Mouse (Mus musculus) kidney, postnatal 0 days (tissue): ENCODE results near the gene Phykpl. TPM values are rescaled to one million over a fixed set of nuclear protein-coding genes. Genes with fewer than 3 reads are reported as not detected.

ENCODE experiments used
- ATAC-seq: fragments of 200-750 bp; cut with Nextera tagmentation; replicated peaks from 2 replicates; pipeline ENCODE4 v1.8.0; 2017; ENCODE audit warnings: low read depth, moderate number of reproducible peaks, moderate TSS enrichment, moderate library complexity; ENCODE audit not compliant: low FRiP score
- DNase-seq: peaks from one replicate; pipeline ENCODE4 v3.0.0-alpha.2; 2016; ENCODE audit warnings: low spot score
- H3K27ac ChIP-seq: fragments of 300-500 bp; sonication (generic); 2 replicates; pipeline ENCODE4 v1.5.1; 2014; ENCODE audit warnings: mild to moderate bottlenecking
- H3K27me3 ChIP-seq: fragments of 300-500 bp; sonication (generic); 2 replicates; pipeline ENCODE4 v1.6.1; 2014; ENCODE audit warnings: low read length, mixed read lengths; ENCODE audit not compliant: insufficient read depth
- H3K36me3 ChIP-seq: fragments of 300-500 bp; sonication (generic); 2 replicates; pipeline ENCODE4 v1.6.1; 2014; ENCODE audit warnings: low read length, mixed read lengths; ENCODE audit not compliant: insufficient read depth
- H3K4me1 ChIP-seq: fragments of 300-500 bp; sonication (generic); replicated peaks from 2 replicates; pipeline ENCODE4 v1.6.1; 2014; ENCODE audit warnings: antibody characterized with exemption, low read length, mixed read lengths; ENCODE audit not compliant: insufficient read depth
- H3K4me2 ChIP-seq: fragments of 300-500 bp; sonication (generic); 2 replicates; pipeline ENCODE4 v1.6.1; 2014; ENCODE audit warnings: mild to moderate bottlenecking, low read length, moderate library complexity, mixed read lengths
- H3K4me3 ChIP-seq: fragments of 300-500 bp; sonication (generic); replicated peaks from 2 replicates; pipeline ENCODE4 v1.5.1; 2014; ENCODE audit warnings: low read depth, low read length
- H3K9ac ChIP-seq: fragments of 300-500 bp; sonication (generic); 2 replicates; pipeline ENCODE4 v1.6.1; 2014; ENCODE audit warnings: low read depth, low read length
- H3K9me3 ChIP-seq: fragments of 300-500 bp; sonication (generic); replicated peaks from 2 replicates; pipeline ENCODE4 v1.6.1; 2016; ENCODE audit warnings: low read length, inconsistent platforms, mixed read lengths
- CTCF ChIP-seq: IDR thresholded peaks from 2 replicates; pipeline ENCODE4 v1.5.1; 2016; ENCODE audit warnings: antibody characterized with exemption, low read depth, mild to moderate bottlenecking, moderate library complexity
- WGBS: fragments of 180-500 bp; shearing (Covaris S2); extraction: QIAGEN DNeasy Blood & Tissue Kit; methylation state at CpG from one replicate; pipeline ENCODE4 v1.1.7; 2014; 5-methylcytosine and 5-hydroxymethylcytosine counted together
- polyA plus RNA-seq: library from polyadenylated mRNA; unstranded; fragments of >200 nt; fragmentation: Nextera tagmentation; extraction: Ambion mirVana; gene quantifications from 2 replicates; pipeline ENCODE4 v1.2.1, GENCODE M21; 2015

Phykpl gene
- polyA plus RNA-seq, 1 experiment from 2014 or later: 24.6 TPM

DNA sequence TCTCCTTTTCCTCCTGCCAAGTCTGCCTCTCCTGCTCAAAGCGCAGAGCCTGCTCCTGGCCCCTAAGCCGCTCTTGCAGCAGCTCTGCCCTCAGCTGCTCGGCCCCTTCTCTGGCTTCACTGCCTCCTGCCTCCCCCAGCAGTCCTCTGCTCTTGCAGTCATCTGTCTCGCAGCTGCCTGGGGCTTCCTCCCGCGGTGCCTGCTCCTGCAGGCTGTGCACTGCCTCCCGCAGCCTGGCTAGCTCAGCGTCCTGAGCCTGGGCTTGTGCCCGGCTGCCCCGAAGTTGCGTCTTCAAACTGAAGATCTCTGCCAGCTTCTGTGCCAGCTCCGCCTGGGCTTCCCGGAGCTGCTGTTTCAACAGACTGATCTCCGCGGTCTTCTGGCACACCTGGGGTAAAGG, 59.2 kb downstream of the Phykpl start:
- 67% methylated on average over 15 of the region's 15 CpGs for WGBS
- H3K4me3 ChIP-seq: no peak overlapping the region
- TF ChIP-seq CTCF: no peak
- H3K4me2 ChIP-seq: no peak overlapping the region
- 0 out of 2 replicates have a peak overlapping the region, but pooled peaks have one; percentile 8 for H3K27ac ChIP-seq
- H3K9me3 ChIP-seq: no peaks in the 10 kb centered on the region
- H3K36me3 ChIP-seq: peaks cover 13% of the 10 kb centered on the region; the same call in 1 of the 2 replicates
- H3K27me3 ChIP-seq: no peaks in the 10 kb centered on the region
- H3K9ac ChIP-seq: no peak overlapping the region
- H3K4me1 ChIP-seq: peaks cover 4% of the 10 kb centered on the region; the same call in 1 of the 2 replicates
- DNase-seq (no peak), ATAC-seq (no peak)

DNA sequence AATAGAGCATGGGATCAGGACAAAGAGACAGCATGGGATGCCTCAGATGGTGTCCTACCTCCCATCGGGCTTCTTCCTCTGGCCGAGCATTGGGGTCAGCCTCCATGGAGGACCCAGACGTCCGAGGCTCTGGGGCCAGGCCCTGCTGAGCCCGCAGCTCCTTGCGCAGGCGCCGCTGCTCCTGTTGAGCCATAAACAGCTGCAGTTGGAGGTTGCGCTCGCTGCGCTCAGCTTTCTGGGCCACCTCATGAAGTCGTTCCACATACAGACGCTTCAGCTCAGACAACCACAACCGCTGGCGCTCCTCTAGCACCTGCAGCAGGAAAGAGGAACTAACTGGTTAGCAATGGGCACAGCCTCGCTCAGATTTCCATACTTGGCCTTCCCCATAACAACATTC, 59.7 kb downstream of the Phykpl start:
- H3K36me3 ChIP-seq: peaks cover 13% of the 10 kb centered on the region; the same call in 1 of the 2 replicates
- no peak overlapping the region for H3K27ac ChIP-seq
- no peak overlapping the region for H3K4me3 ChIP-seq
- H3K9ac ChIP-seq: no peak overlapping the region
- no peak for TF ChIP-seq CTCF
- H3K27me3 ChIP-seq: no peaks in the 10 kb centered on the region
- peaks cover 5% of the 10 kb centered on the region; the same call in 1 of the 2 replicates for H3K4me1 ChIP-seq
- no peak for DNase-seq
- no peaks in the 10 kb centered on the region for H3K9me3 ChIP-seq
- 87% methylated on average over 16 of the region's 16 CpGs for WGBS
- no peak for ATAC-seq
- no peak overlapping the region for H3K4me2 ChIP-seq

- no peaks in the 10 kb centered on the region for H3K27me3 ChIP-seq
- H3K4me2 ChIP-seq: no peak overlapping the region
- H3K36me3 ChIP-seq: peaks cover 13% of the 10 kb centered on the region; the same call in 1 of the 2 replicates
- TF ChIP-seq CTCF: no peak
- DNase-seq (no peak), ATAC-seq (no peak)
- WGBS: 64% methylated on average over 13 of the region's 13 CpGs
- H3K9me3 ChIP-seq: no peaks in the 10 kb centered on the region
- H3K4me1 ChIP-seq: peaks cover 11% of the 10 kb centered on the region; the same call in 1 of the 2 replicates
- H3K4me3 ChIP-seq: no peak overlapping the region
- H3K9ac ChIP-seq: no peak overlapping the region
- no peak overlapping the region for H3K27ac ChIP-seq
Observed at GRCm38 (mm10) chr11:51645293-51645692, 60.7 kb downstream of the Phykpl start.

GRCm38 (mm10) chr11:51646245-51646644, 61.7 kb downstream of the Phykpl start:
- Histone ChIP-seq H3K9ac (no peak overlapping the region), H3K27me3 (no peaks in the 10 kb centered on the region), H3K4me2 (no peak overlapping the region), H3K9me3 (no peaks in the 10 kb centered on the region), H3K4me1 (peaks cover 11% of the 10 kb centered on the region; the same call in 1 of the 2 replicates), H3K36me3 (peaks cover 13% of the 10 kb centered on the region; the same call in 1 of the 2 replicates), H3K27ac (peak overlapping the region; percentile 28; the same call in 1 of the 2 replicates), H3K4me3 (no peak overlapping the region)
- ATAC-seq: no peak
- TF ChIP-seq CTCF: no peak
- DNase-seq: no peak
- WGBS: 77% methylated on average over 7 of the region's 7 CpGs

- Histone ChIP-seq H3K27me3 (no peaks in the 10 kb centered on the region), H3K4me3 (no peak overlapping the region)
- WGBS: 46% methylated on average over 15 of the region's 15 CpGs
Observed at GRCm38 (mm10) chr11:51646751-51647667, 62.5 kb downstream of the Phykpl start.

GRCm38 (mm10) chr11:51648566-51648965, 64.0 kb downstream of the Phykpl start:
- 28% methylated on average over 3 of the region's 3 CpGs for WGBS
- no peak for TF ChIP-seq CTCF
- peak; percentile 49 for DNase-seq
- H3K36me3 ChIP-seq: peaks cover 8% of the 10 kb centered on the region; the same call in 1 of the 2 replicates
- H3K4me3 ChIP-seq: peak overlapping the region; percentile 58; the same call in 1 of the 2 replicates
- 0 out of 2 replicates have a peak, but pooled peaks have one; percentile 12 for ATAC-seq
- no peak overlapping the region; the same call in 1 of the 2 replicates for H3K9ac ChIP-seq
- H3K4me1 ChIP-seq: peaks cover 11% of the 10 kb centered on the region; the same call in 1 of the 2 replicates
- peak overlapping the region; percentile 79 for H3K4me2 ChIP-seq
- H3K27ac ChIP-seq: peak overlapping the region; percentile 43; the same call in 1 of the 2 replicates
- H3K27me3 ChIP-seq: no peaks in the 10 kb centered on the region
- H3K9me3 ChIP-seq: no peaks in the 10 kb centered on the region

More at GRCm38 (mm10) chr11:51646751-51647667, 62.5 kb downstream of the Phykpl start:
- DNase-seq (peak; percentile 48), ATAC-seq (no peak)
- no peaks in the 10 kb centered on the region for H3K9me3 ChIP-seq
- H3K4me2 ChIP-seq: peak overlapping the region; percentile 6; the same call in 1 of the 2 replicates
- H3K4me1 ChIP-seq: peaks cover 11% of the 10 kb centered on the region; the same call in 1 of the 2 replicates
- no peak overlapping the region for H3K9ac ChIP-seq
- TF ChIP-seq CTCF: no peak
- peak overlapping the region; percentile 81 for H3K27ac ChIP-seq
- H3K36me3 ChIP-seq: peaks cover 13% of the 10 kb centered on the region; the same call in 1 of the 2 replicates
